Mouse (Mus musculus): ENCODE measurements around the gene Trio. TPM values are rescaled to one million over a fixed set of nuclear protein-coding genes. Genes with fewer than 3 reads are reported as not detected.
A peak's percentile ranks its signal among the peaks of the same experiment; 100 is the strongest.

Gene Trio
- polyA plus RNA-seq, 1 experiment, result 18.0 TPM

DNA sequence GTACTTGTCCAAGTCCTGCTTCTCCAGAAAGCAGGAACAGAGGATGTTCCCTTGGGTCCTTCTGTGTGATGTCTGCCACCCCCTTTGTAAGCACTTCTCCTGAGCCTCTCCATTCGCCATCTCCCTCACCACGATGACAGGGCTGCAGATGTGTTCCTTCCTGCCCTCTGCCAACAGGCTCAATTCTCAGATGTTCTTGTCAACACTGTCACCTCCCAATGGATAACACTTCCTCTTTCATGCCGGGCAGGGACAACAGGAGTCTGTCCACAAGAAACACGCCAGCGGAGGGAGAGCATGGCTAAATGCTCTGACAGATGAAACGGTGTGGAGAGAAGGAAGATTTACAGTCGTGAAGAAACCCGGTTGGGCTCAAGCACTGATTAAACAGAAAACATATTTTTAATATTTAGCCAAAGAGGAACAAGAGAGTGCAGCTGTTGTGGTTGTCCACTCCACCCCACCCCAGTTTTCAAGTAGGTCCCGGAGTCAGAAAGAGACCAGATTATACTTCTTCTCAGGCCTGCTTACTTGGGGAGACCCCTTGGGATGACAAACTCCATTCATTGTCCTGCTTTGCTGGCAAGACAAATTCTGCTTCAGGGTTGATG is 337.5 kb downstream of the Trio start:
- 0 out of 2 replicates have a peak overlapping the region, but pooled peaks have one; percentile 42 for H3K27ac ChIP-seq (replicated peaks; ENCODE audit: low read depth, low read length)
- H3K4me3 ChIP-seq (ENCODE audit: insufficient read depth, low read depth, low read length), result no peak overlapping the region
- H3K4me1 ChIP-seq (ENCODE audit: control insufficient read depth, insufficient read depth, insufficient read length, low read length), result no peaks in the 10 kb centered on the region

DNA sequence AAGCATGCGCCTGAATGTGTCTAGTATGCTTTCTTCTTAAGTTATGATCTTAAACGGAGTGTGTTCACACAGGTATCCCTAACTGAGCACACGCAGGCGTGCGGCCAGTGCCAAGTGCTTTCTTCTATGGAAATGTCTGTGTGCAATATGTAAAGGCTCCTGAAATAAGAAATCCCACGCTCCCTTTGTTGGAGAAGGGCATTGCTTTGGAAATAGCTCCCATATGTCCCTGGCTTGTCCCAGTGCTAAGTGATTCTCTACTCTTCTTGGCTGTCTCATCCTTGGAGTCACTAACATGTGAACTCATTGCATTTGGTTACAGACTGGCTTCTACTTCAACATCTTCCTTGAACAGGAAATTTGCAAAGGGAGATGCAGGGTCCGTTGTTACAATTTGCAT is 340.8 kb downstream of the Trio start:
- Histone ChIP-seq H3K27ac (replicated peaks; ENCODE audit: low read depth, low read length) (no peak overlapping the region), H3K4me3 (ENCODE audit: insufficient read depth, low read depth, low read length) (no peak overlapping the region), H3K4me1 (ENCODE audit: control insufficient read depth, insufficient read depth, insufficient read length, low read length) (peaks cover 3% of the 10 kb centered on the region; the same call in 1 of the 2 replicates)

DNA sequence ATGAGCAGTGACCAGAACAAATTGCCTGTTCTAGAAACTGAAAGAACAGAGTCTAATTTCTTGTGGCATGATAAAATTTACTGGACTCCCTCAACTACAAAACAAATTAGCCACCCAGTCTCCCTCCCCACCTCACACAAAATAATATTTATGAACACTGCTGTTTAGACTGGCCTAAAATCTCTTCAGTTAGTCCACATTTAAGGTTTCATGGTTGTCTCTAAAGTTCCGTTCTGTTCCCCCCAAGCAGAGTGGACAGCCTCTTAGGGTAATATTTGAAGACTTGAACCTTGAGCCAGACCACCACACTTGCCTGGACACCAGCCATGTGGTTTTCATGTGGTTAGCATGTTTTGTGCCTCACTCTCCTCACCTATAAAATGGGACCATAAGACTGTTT is 342.4 kb downstream of the Trio start:
- peaks cover 3% of the 10 kb centered on the region; the same call in 1 of the 2 replicates for H3K4me1 ChIP-seq (ENCODE audit: control insufficient read depth, insufficient read depth, insufficient read length, low read length)
- no peak overlapping the region for H3K4me3 ChIP-seq (ENCODE audit: insufficient read depth, low read depth, low read length)
- H3K27ac ChIP-seq (replicated peaks; ENCODE audit: low read depth, low read length), result no peak overlapping the region

DNA sequence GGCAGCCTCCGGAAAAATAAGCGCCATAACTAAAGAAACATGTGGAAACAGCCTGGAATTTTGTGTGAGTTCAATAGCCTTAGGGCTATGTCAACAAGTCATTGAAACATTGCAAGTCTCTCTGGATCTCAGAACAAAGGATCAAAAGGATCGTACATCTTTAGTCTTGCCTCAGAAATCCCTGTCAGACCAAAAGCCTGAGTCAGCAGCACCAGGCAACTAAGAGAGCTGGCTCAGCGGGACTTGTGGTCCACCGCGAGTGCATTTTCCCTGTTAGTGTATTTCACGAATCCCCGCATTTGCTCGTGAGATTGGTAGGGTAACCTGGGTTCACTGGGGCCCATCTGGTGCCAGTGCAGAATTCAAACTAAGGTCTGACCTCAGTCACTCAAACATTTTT is 343.0 kb downstream of the Trio start:
- Histone ChIP-seq H3K27ac (replicated peaks; ENCODE audit: low read depth, low read length) (no peak overlapping the region), H3K4me1 (ENCODE audit: control insufficient read depth, insufficient read depth, insufficient read length, low read length) (peaks cover 3% of the 10 kb centered on the region; the same call in 1 of the 2 replicates), H3K4me3 (ENCODE audit: insufficient read depth, low read depth, low read length) (no peak overlapping the region)

DNA sequence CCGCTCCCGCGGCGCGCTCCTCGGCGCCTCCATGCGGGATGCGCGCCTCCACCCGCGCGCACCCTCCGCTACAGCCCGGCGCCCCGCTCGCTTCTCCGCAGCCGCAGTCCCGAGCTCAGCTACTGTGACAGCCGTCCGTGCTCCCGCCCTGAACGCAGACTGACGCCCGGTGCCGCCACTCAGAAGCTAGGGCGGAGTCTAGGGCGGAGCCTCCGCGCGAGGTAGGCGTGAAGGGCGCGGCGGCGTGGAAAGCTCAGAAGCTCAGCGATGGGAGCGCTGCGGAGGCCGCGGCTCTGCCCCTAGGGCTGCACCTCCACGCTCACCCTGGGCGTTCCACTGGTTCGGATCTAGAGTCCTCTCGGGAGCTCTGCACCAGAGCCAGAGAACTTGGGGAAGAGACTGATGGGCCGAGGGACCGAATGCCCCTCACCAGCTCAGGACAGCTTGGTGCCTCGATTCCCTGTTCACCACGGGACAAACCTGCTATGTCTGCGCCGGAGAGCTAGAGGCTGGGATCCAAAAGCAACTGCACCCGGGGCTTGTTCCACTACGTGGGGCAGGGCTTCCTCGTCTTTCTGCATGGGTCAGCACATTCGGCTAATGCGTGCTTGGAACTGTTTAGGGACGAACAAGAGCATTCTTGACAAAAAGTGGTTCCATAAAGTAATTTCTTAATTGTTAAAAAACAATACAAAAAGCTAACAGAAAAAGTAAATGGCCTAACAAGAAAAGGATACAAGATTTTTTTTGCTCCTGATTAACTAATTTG is 344.0 kb downstream of the Trio start, which contains the start of gene Otulinl:
Gene Otulinl, minus strand, starts transcription at position 161 of the 769 bp plus-strand sequence.
- H3K4me1 ChIP-seq (ENCODE audit: control insufficient read depth, insufficient read depth, insufficient read length, low read length), result peaks cover 3% of the 10 kb centered on the region; the same call in 1 of the 2 replicates
- H3K4me3 ChIP-seq (ENCODE audit: insufficient read depth, low read depth, low read length), result peak within 1 kb of the TSS; percentile 70
- peak within 1 kb of the TSS; percentile 57 for H3K27ac ChIP-seq (replicated peaks; ENCODE audit: low read depth, low read length)

DNA sequence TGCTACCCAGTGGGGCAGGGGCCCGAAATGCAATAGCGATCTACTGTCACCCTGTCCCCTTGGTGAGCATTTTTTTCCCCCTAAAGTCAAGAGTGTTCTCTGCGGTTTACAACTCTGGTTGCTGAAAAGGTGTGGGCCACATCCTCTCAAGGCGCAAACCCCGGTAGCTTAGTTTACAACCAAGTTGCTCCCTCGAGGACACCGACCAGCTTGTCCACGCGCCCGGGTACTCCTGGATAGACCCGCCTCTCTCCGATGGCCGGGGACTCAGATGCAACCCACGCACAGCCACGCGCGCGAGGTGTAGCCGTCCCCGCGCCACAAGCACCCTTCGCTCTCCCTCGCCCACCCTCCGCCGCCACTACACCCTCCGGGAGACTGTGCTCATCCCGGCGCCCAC is 344.7 kb downstream of the Trio start:
- peak overlapping the region; percentile 70 for H3K4me3 ChIP-seq (ENCODE audit: insufficient read depth, low read depth, low read length)
- 0 out of 2 replicates have a peak overlapping the region, but pooled peaks have one; percentile 3 for H3K27ac ChIP-seq (replicated peaks; ENCODE audit: low read depth, low read length)
- H3K4me1 ChIP-seq (ENCODE audit: control insufficient read depth, insufficient read depth, insufficient read length, low read length), result peaks cover 3% of the 10 kb centered on the region; the same call in 1 of the 2 replicates

Other genes starting within 250 kb of the Trio start
- not detected in 2 replicates for gene Dnah5, start 177.9 kb upstream of the Trio start, polyA plus RNA-seq (2012; ENCODE audit: insufficient read depth, insufficient read length, missing spikeins)

Measured in brown adipose tissue, adult 24 weeks (tissue).